Mouse (Mus musculus) cortical plate, adult 2 months (tissue): ENCODE measurements around the gene Ttc30a2.

Experiments used
- CTCF ChIP-seq: fragments of 200-500 bp; IDR thresholded peaks from 2 replicates; pipeline ENCODE4 v1.5.1; 2011; ENCODE audit warnings: mild to moderate bottlenecking, control low read depth, low read length; ENCODE audit not compliant: insufficient read depth; ENCODE audit errors: extremely low read depth
- POLR2A ChIP-seq: fragments of 200-500 bp; IDR thresholded peaks from 2 replicates; pipeline ENCODE4 v1.6.1; 2011; ENCODE audit warnings: mild to moderate bottlenecking, low read length, control low read depth; ENCODE audit not compliant: insufficient read depth; ENCODE audit errors: extremely low read depth

DNA sequence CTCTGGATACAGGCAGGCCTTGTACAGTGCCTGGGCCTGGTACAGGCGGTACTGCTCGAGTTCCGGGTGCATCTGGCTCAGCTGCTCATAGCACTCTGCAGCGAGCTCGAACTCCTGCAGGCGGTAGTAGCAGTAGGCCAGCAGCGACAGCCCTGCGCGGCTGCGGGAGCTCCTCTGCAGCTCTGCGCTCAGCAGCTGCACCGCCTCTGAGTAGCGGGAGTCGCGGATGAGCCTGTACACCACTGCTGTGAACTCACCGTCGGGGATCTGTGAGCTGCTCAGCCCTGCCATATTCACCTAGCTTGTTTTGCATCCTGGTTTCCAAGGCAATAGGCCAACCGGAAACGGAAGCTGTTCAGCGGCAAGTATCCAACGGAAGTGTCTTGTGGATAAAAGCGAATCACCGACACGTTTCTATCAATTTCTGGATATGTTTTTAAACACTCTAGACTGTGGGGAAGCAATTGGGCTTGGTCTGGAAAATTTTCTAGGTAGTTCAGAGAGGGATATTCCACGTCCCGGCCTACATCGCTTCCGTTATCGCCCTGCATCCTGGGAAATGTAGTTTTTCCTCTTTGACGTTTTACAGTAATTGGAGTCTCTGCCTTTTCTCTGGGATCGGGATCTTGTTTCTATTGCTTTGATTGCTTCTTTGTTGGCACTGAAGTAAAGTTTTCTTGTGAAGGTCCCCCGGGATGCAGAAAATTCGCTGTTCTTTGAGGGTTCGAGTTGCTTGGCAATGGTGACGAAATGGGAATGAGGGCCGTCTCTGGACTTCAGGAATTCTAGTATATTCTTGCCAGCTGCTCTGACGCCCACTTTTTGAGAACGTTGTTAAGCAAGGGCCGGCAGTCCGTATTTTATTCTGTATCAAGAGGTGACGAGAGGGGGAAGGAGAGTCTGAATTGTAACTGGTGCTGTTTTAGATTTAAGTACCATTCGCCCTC is 39.6 kb downstream of the Ttc30a2 start, which contains the start of gene Ttc30b:
- TF ChIP-seq CTCF (no peak), POLR2A (peak; percentile 45; the same call in 1 of the 2 replicates)
